Mouse (Mus musculus) lung, postnatal 0 days (tissue): ENCODE measurements around the gene Nrxn2. TPM values are rescaled to one million over a fixed set of nuclear protein-coding genes. Genes with fewer than 3 reads are reported as not detected.

ENCODE experiments used
- ATAC-seq: fragments of 200-750 bp; cut with Nextera tagmentation; 2 replicates; pipeline ENCODE4 v1.8.0; 2017; ENCODE audit warnings: moderate library complexity
- DNase-seq: peaks from one replicate; pipeline ENCODE4 v3.0.0-alpha.2; 2016; ENCODE audit warnings: low spot score
- H3K27ac ChIP-seq: fragments of 300-500 bp; sonication (generic); 2 replicates; pipeline ENCODE4 v1.5.1; 2014; ENCODE audit warnings: antibody characterized with exemption, mild to moderate bottlenecking, low read length, mixed read lengths
- H3K27me3 ChIP-seq: fragments of 300-500 bp; sonication (generic); replicated peaks from 2 replicates; pipeline ENCODE4 v1.6.1; 2014; ENCODE audit warnings: low read length, mixed read lengths; ENCODE audit not compliant: insufficient read depth
- H3K36me3 ChIP-seq: fragments of 300-500 bp; sonication (generic); 2 replicates; pipeline ENCODE4 v1.6.1; 2014; ENCODE audit warnings: low read length, mixed read lengths; ENCODE audit not compliant: insufficient read depth
- H3K4me1 ChIP-seq: fragments of 300-500 bp; sonication (generic); 2 replicates; pipeline ENCODE4 v1.6.1; 2014; ENCODE audit warnings: antibody characterized with exemption, low read depth, low read length, mixed read lengths; ENCODE audit not compliant: insufficient read depth
- H3K4me2 ChIP-seq: fragments of 300-500 bp; sonication (generic); replicated peaks from 2 replicates; pipeline ENCODE4 v1.6.1; 2014; ENCODE audit warnings: low read depth, mild to moderate bottlenecking, low read length, moderate library complexity, mixed read lengths
- H3K4me3 ChIP-seq: fragments of 300-500 bp; sonication (generic); 2 replicates; pipeline ENCODE4 v1.5.1; 2014; ENCODE audit warnings: low read depth, low read length
- H3K9ac ChIP-seq: fragments of 300-500 bp; sonication (generic); replicated peaks from 2 replicates; pipeline ENCODE4 v1.6.1; 2014; ENCODE audit warnings: low read depth, mild to moderate bottlenecking
- H3K9me3 ChIP-seq: fragments of 300-500 bp; sonication (generic); 2 replicates; pipeline ENCODE4 v1.6.1; 2016; ENCODE audit warnings: low read length, mixed read lengths
- CTCF ChIP-seq: IDR thresholded peaks from 2 replicates; pipeline ENCODE4 v1.5.1; 2016; ENCODE audit warnings: antibody characterized with exemption, mild to moderate bottlenecking
- EP300 ChIP-seq: IDR thresholded peaks from 2 replicates; pipeline ENCODE4 v1.6.1; 2016; ENCODE audit warnings: antibody characterized with exemption, mild to moderate bottlenecking, control low read depth
- WGBS: fragments of 180-500 bp; shearing (Covaris S2); extraction: QIAGEN DNeasy Blood & Tissue Kit; methylation state at CpG from one replicate; pipeline ENCODE4 v1.1.7; 2014; 5-methylcytosine and 5-hydroxymethylcytosine counted together
- polyA plus RNA-seq: library from polyadenylated mRNA; unstranded; fragments of >200 nt; fragmentation: Nextera tagmentation; extraction: Ambion mirVana; gene quantifications from 2 replicates; pipeline ENCODE4 v1.2.1, GENCODE M21; 2015

Gene Nrxn2
- polyA plus RNA-seq, 1 experiment from 2014 or later = 3.8 TPM

- no peak for TF ChIP-seq EP300
- no peak for TF ChIP-seq CTCF
- Histone ChIP-seq H3K4me3 (no peak overlapping the region), H3K9ac (no peak overlapping the region), H3K4me2 (no peak overlapping the region), H3K27ac (no peak overlapping the region), H3K4me1 (no peaks in the 10 kb centered on the region), H3K27me3 (no peaks in the 10 kb centered on the region), H3K9me3 (no peaks in the 10 kb centered on the region), H3K36me3 (no peaks in the 10 kb centered on the region)
- ATAC-seq = no peak
- DNase-seq = no peak
- 51% methylated on average over 5 of the region's 5 CpGs for WGBS
Observed at GRCm38 (mm10) chr19:6518601-6519000, 100.1 kb downstream of the Nrxn2 start.

- ATAC-seq = no peak
- H3K9me3 ChIP-seq = no peaks in the 10 kb centered on the region
- H3K4me3 ChIP-seq = no peak overlapping the region
- no peak overlapping the region for H3K9ac ChIP-seq
- TF ChIP-seq EP300 = no peak
- no peak for TF ChIP-seq CTCF
- 46% methylated on average over 2 of the region's 2 CpGs for WGBS
- H3K27ac ChIP-seq = no peak overlapping the region
- H3K4me2 ChIP-seq = no peak overlapping the region
- H3K36me3 ChIP-seq = no peaks in the 10 kb centered on the region
- H3K27me3 ChIP-seq = no peaks in the 10 kb centered on the region
- no peaks in the 10 kb centered on the region for H3K4me1 ChIP-seq
- no peak for DNase-seq
Observed at GRCm38 (mm10) chr19:6519483-6519882, 101.0 kb downstream of the Nrxn2 start.

- no peaks in the 10 kb centered on the region for H3K9me3 ChIP-seq
- DNase-seq (no peak), ATAC-seq (no peak)
- H3K27ac ChIP-seq = no peak overlapping the region
- H3K4me1 ChIP-seq = no peaks in the 10 kb centered on the region
- H3K9ac ChIP-seq = no peak overlapping the region
- no peaks in the 10 kb centered on the region for H3K27me3 ChIP-seq
- no peak overlapping the region for H3K4me3 ChIP-seq
- no peaks in the 10 kb centered on the region for H3K36me3 ChIP-seq
- TF ChIP-seq CTCF (no peak), EP300 (no peak)
- WGBS = 65% methylated on average over 3 of the region's 3 CpGs
- no peak overlapping the region for H3K4me2 ChIP-seq
Observed at GRCm38 (mm10) chr19:6521630-6522029, 103.1 kb downstream of the Nrxn2 start.

GRCm38 (mm10) chr19:6522289-6522688 is 103.8 kb downstream of the Nrxn2 start:
- H3K4me1 ChIP-seq = no peaks in the 10 kb centered on the region
- H3K36me3 ChIP-seq = no peaks in the 10 kb centered on the region
- DNase-seq (no peak), ATAC-seq (no peak)
- no peaks in the 10 kb centered on the region for H3K9me3 ChIP-seq
- no peaks in the 10 kb centered on the region for H3K27me3 ChIP-seq
- no peak overlapping the region for H3K4me2 ChIP-seq
- no peak overlapping the region for H3K4me3 ChIP-seq
- no peak overlapping the region for H3K27ac ChIP-seq
- WGBS = 84% methylated on average over 14 of the region's 14 CpGs
- TF ChIP-seq EP300 (no peak), CTCF (no peak)
- no peak overlapping the region for H3K9ac ChIP-seq

- no peaks in the 10 kb centered on the region for H3K36me3 ChIP-seq
- H3K9me3 ChIP-seq = no peaks in the 10 kb centered on the region
- no peak overlapping the region for H3K27ac ChIP-seq
- DNase-seq (no peak), ATAC-seq (no peak)
- peaks cover 8% of the 10 kb centered on the region; the same call in 1 of the 2 replicates for H3K27me3 ChIP-seq
- no peak overlapping the region for H3K4me3 ChIP-seq
- no peak for TF ChIP-seq CTCF
- no peak for TF ChIP-seq EP300
- H3K4me2 ChIP-seq = no peak overlapping the region
- H3K4me1 ChIP-seq = no peaks in the 10 kb centered on the region
- 60% methylated on average over 4 of the region's 4 CpGs for WGBS
- no peak overlapping the region for H3K9ac ChIP-seq
Observed at GRCm38 (mm10) chr19:6525023-6525422, 106.5 kb downstream of the Nrxn2 start.

GRCm38 (mm10) chr19:6526010-6526409 is 107.5 kb downstream of the Nrxn2 start:
- TF ChIP-seq CTCF (no peak), EP300 (no peak)
- no peak overlapping the region for H3K4me3 ChIP-seq
- peaks cover 15% of the 10 kb centered on the region; the same call in 1 of the 2 replicates for H3K27me3 ChIP-seq
- ATAC-seq (no peak), DNase-seq (no peak)
- 0 out of 2 replicates have a peak, but pooled peaks cover 2% of the 10 kb centered on the region for H3K4me1 ChIP-seq
- H3K27ac ChIP-seq = no peak overlapping the region
- no peak overlapping the region for H3K4me2 ChIP-seq
- no peaks in the 10 kb centered on the region for H3K36me3 ChIP-seq
- 76% methylated on average over 9 of the region's 9 CpGs for WGBS
- no peaks in the 10 kb centered on the region for H3K9me3 ChIP-seq
- no peak overlapping the region for H3K9ac ChIP-seq

GRCm38 (mm10) chr19:6527439-6527838 is 108.9 kb downstream of the Nrxn2 start:
- Histone ChIP-seq H3K27me3 (peaks cover 26% of the 10 kb centered on the region), H3K4me2 (no peak overlapping the region), H3K9me3 (no peaks in the 10 kb centered on the region), H3K4me1 (0 out of 2 replicates have a peak, but pooled peaks cover 3% of the 10 kb centered on the region), H3K4me3 (no peak overlapping the region), H3K27ac (no peak overlapping the region), H3K36me3 (no peaks in the 10 kb centered on the region), H3K9ac (no peak overlapping the region)
- no peak for DNase-seq
- TF ChIP-seq EP300 (no peak), CTCF (no peak)
- ATAC-seq = no peak
- 91% methylated on average over 3 of the region's 3 CpGs for WGBS
